Mouse (Mus musculus): ENCODE measurements around the gene Snrpc. TPM values are rescaled to one million over a fixed set of nuclear protein-coding genes. Genes with fewer than 3 reads are reported as not detected.

Snrpc gene
- total RNA-seq, 2 experiments from 2014 or later: 132 to 154 TPM

GRCm38 (mm10) chr17:27857649-27858475 lies 19.9 kb downstream of the Snrpc start:
- ATAC-seq (replicated peaks; ENCODE audit: poor library complexity): peak; percentile 66

- ATAC-seq (replicated peaks; ENCODE audit: poor library complexity): peak; percentile 62
These were observed 21.2 kb downstream of the Snrpc start for GRCm38 (mm10) chr17:27859131-27859530.

- peak; percentile 31; the same call in 1 of the 2 replicates for ATAC-seq (replicated peaks; ENCODE audit: poor library complexity)
These were observed 27.5 kb downstream of the Snrpc start for GRCm38 (mm10) chr17:27865461-27865860.

- no peak for ATAC-seq (replicated peaks; ENCODE audit: poor library complexity)
These were observed 28.8 kb downstream of the Snrpc start for GRCm38 (mm10) chr17:27866737-27867136.

- no peak for ATAC-seq (replicated peaks; ENCODE audit: poor library complexity)
These were observed 33.9 kb downstream of the Snrpc start for GRCm38 (mm10) chr17:27871851-27872250.

- no peak for ATAC-seq (replicated peaks; ENCODE audit: poor library complexity)
These were observed 35.6 kb downstream of the Snrpc start for GRCm38 (mm10) chr17:27873583-27873982.

GRCm38 (mm10) chr17:27874510-27874909 lies 36.6 kb downstream of the Snrpc start:
- peak; percentile 72 for ATAC-seq (replicated peaks; ENCODE audit: poor library complexity)

GRCm38 (mm10) chr17:27881518-27881917 lies 43.6 kb downstream of the Snrpc start:
- peak; percentile 54 for ATAC-seq (replicated peaks; ENCODE audit: poor library complexity)

GRCm38 (mm10) chr17:27883129-27883528 lies 45.2 kb downstream of the Snrpc start:
- no peak for ATAC-seq (replicated peaks; ENCODE audit: poor library complexity)

GRCm38 (mm10) chr17:27883994-27884393 lies 46.0 kb downstream of the Snrpc start:
- no peak for ATAC-seq (replicated peaks; ENCODE audit: poor library complexity)

GRCm38 (mm10) chr17:27886499-27887210 lies 48.7 kb downstream of the Snrpc start:
- no peak for ATAC-seq (replicated peaks; ENCODE audit: poor library complexity)

Other genes starting within 250 kb of the Snrpc start
- gene Nudt3, start 214.7 kb upstream of the Snrpc start, total RNA-seq (2015): 70.9 and 74.6 TPM in 2 replicates
- 171 and 186 TPM in 2 replicates for gene Nudt3, start 214.7 kb upstream of the Snrpc start, total RNA-seq (2017)
- not detected in 2 replicates for gene RPS10-NUDT3, start 202.9 kb upstream of the Snrpc start, total RNA-seq (2015)
- gene RPS10-NUDT3, start 202.9 kb upstream of the Snrpc start, total RNA-seq (2017): not detected in 2 replicates
- 2,101 and 2,175 TPM in 2 replicates for gene Rps10, start 201.5 kb upstream of the Snrpc start, total RNA-seq (2015)
- gene Rps10, start 201.5 kb upstream of the Snrpc start, total RNA-seq (2017): 2,717 and 3,085 TPM in 2 replicates
- gene Pacsin1, start 182.6 kb upstream of the Snrpc start, total RNA-seq (2015): not detected in 2 replicates
- 0.47 TPM in 1 of 2 replicates, not detected in the other for gene Pacsin1, start 182.6 kb upstream of the Snrpc start, total RNA-seq (2017)
- not detected in 2 replicates for gene Spdef, start 109.2 kb upstream of the Snrpc start, total RNA-seq (2015)
- not detected in 2 replicates for gene Spdef, start 109.2 kb upstream of the Snrpc start, total RNA-seq (2017)
- 27.6 and 32.4 TPM in 2 replicates for gene D17Wsu92e, start 17.5 kb upstream of the Snrpc start, total RNA-seq (2015)
- gene D17Wsu92e, start 17.5 kb upstream of the Snrpc start, total RNA-seq (2017): 46.4 and 57.5 TPM in 2 replicates
- gene Uhrf1bp1, start 18.3 kb downstream of the Snrpc start, total RNA-seq (2015): 6.0 and 8.1 TPM in 2 replicates
- gene Uhrf1bp1, start 18.3 kb downstream of the Snrpc start, total RNA-seq (2017): 8.4 and 9.3 TPM in 2 replicates
- gene Anks1, start 71.2 kb downstream of the Snrpc start, total RNA-seq (2015): 29.5 and 34.7 TPM in 2 replicates
- gene Anks1, start 71.2 kb downstream of the Snrpc start, total RNA-seq (2017): 29.0 and 34.3 TPM in 2 replicates
- 60.7 and 61.8 TPM in 2 replicates for gene Taf11, start 71.7 kb downstream of the Snrpc start, total RNA-seq (2015)
- 29.6 and 30.4 TPM in 2 replicates for gene Taf11, start 71.7 kb downstream of the Snrpc start, total RNA-seq (2017)
- 0.67 and 1.4 TPM in 2 replicates for gene Tcp11, start 242.5 kb downstream of the Snrpc start, total RNA-seq (2015)
- 2.4 and 2.5 TPM in 2 replicates for gene Tcp11, start 242.5 kb downstream of the Snrpc start, total RNA-seq (2017)

Measured in megakaryocyte progenitor cell, adult 5-6 weeks (primary cell).